Mouse (Mus musculus): Measurements from ENCODE around the gene Slc4a4. TPM values are rescaled to one million over a fixed set of nuclear protein-coding genes. Genes with fewer than 3 reads are reported as not detected.
"Not testable (repeated sequence)": the region's sequence is repeated elsewhere in the genome, so short reads cannot be mapped to it uniquely, and the experiment has no call there.

The Slc4a4 gene
- polyA plus RNA-seq, 1 experiment from 2014 or later = 2.6 TPM

GRCm38 (mm10) chr5:88980740-88981139, 94.1 kb downstream of the Slc4a4 start:
- no peak overlapping the region for H3K4me3 ChIP-seq (replicated peaks; ENCODE audit: low read length)
- H3K36me3 ChIP-seq (ENCODE audit: control insufficient read depth, insufficient read depth, low read length) = no peaks in the 10 kb centered on the region
- no peak overlapping the region for H3K4me2 ChIP-seq (ENCODE audit: low read depth, low read length)
- WGBS = 86% methylated on average over 4 of the region's 4 CpGs
- ATAC-seq (ENCODE audit: insufficient read depth, low FRiP score) = no peak
- no peaks in the 10 kb centered on the region for H3K4me1 ChIP-seq (ENCODE audit: control insufficient read depth, insufficient read depth, low read length)
- H3K27me3 ChIP-seq (ENCODE audit: control insufficient read depth, insufficient read depth, low read length) = no peaks in the 10 kb centered on the region
- no peak overlapping the region for H3K9ac ChIP-seq (ENCODE audit: low read length)
- no peaks in the 10 kb centered on the region for H3K9me3 ChIP-seq (replicated peaks; ENCODE audit: control insufficient read depth, low read length)
- no peak overlapping the region; the same call in 1 of the 2 replicates for H3K27ac ChIP-seq (ENCODE audit: low read length)

DNA sequence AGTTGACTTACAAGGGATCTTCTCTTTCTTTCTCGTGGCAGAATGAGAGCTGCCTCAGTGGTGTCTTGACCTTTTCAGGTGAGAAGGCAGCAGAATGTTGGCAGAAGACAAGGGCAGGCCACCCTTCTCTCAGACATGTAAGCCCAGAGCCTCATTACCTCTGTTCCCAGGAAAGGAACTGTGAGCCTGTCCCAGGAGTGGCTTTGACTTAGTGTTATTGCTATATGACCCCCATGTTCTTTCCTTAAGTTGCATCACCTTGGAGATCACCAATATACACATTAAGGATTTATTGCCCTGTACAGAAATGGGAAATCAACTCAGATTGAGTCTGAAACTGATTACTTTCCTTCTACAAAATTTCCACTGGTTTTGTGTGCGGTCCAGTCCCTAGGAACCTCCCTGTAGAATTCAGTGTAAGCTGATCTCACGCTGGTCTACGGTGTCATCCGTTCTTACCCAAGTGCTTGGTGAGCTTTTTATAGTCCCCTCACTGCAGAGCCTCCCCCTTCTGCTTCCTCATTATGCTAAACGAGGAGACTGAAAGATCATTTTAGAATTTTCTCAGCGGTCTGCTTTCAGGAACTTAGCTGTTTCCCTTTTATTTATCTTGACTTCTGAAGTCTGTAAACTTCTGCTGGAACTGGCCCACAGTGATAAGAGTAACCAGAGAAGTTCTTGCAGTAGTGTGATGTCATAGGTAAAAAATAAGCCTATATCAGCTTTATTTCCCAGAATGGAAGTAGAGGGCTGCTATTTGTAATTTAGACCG, 94.8 kb downstream of the Slc4a4 start:
- no peaks in the 10 kb centered on the region for H3K27me3 ChIP-seq (ENCODE audit: control insufficient read depth, insufficient read depth, low read length)
- ATAC-seq (ENCODE audit: insufficient read depth, low FRiP score) = no peak
- H3K36me3 ChIP-seq (ENCODE audit: control insufficient read depth, insufficient read depth, low read length) = no peaks in the 10 kb centered on the region
- H3K9me3 ChIP-seq (replicated peaks; ENCODE audit: control insufficient read depth, low read length) = no peaks in the 10 kb centered on the region
- no peak overlapping the region for H3K4me3 ChIP-seq (replicated peaks; ENCODE audit: low read length)
- 38% methylated on average over 8 of the region's 8 CpGs for WGBS
- no peaks in the 10 kb centered on the region for H3K4me1 ChIP-seq (ENCODE audit: control insufficient read depth, insufficient read depth, low read length)
- peak overlapping the region; percentile 18 for H3K27ac ChIP-seq (ENCODE audit: low read length)
- no peak overlapping the region; the same call in 1 of the 2 replicates for H3K9ac ChIP-seq (ENCODE audit: low read length)
- H3K4me2 ChIP-seq (ENCODE audit: low read depth, low read length) = no peak overlapping the region

DNA sequence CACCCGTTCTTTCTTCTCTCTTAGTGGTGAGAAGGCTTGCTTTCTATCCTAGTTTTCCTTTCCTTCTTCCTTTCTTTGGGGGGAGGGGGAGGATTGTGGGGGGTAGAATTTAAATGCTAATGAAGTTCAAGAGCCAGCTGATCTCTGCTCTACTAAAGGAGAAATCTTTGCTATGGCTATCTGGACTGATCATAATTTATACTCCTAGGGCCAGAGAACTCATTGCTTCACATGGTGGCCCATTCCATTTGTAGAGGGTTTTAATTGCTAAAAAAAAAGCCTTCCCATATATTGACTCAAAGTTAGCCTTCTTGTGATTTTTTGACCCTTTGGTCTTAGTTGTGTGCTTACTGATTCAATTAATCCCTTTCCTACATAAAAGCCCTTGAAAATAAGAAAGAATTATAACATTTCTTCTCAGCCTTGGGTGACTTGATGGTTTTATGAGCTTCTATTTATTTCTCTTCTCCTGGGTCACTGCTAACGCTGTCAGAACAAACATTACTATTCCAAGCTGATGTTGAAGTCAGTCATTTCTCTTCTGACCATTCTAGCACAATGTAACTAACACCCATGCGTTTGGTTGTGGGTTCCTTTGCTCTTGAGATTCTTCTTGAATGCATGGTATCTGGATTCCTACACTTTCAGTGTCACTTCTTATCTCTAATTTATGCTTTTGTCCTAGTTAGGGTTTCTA, 95.6 kb downstream of the Slc4a4 start:
- no peak overlapping the region for H3K4me2 ChIP-seq (ENCODE audit: low read depth, low read length)
- H3K27ac ChIP-seq (ENCODE audit: low read length) = 0 out of 2 replicates have a peak overlapping the region, but pooled peaks have one; percentile 18
- no peaks in the 10 kb centered on the region for H3K4me1 ChIP-seq (ENCODE audit: control insufficient read depth, insufficient read depth, low read length)
- H3K4me3 ChIP-seq (replicated peaks; ENCODE audit: low read length) = no peak overlapping the region
- no peak for ATAC-seq (ENCODE audit: insufficient read depth, low FRiP score)
- H3K9me3 ChIP-seq (replicated peaks; ENCODE audit: control insufficient read depth, low read length) = no peaks in the 10 kb centered on the region
- H3K27me3 ChIP-seq (ENCODE audit: control insufficient read depth, insufficient read depth, low read length) = no peaks in the 10 kb centered on the region
- H3K36me3 ChIP-seq (ENCODE audit: control insufficient read depth, insufficient read depth, low read length) = no peaks in the 10 kb centered on the region
- H3K9ac ChIP-seq (ENCODE audit: low read length) = no peak overlapping the region
- 71% methylated on average over 3 of the region's 3 CpGs for WGBS

GRCm38 (mm10) chr5:88983170-88983569, 96.6 kb downstream of the Slc4a4 start:
- 92% methylated on average over 2 of the region's 2 CpGs for WGBS
- no peak overlapping the region for H3K27ac ChIP-seq (ENCODE audit: low read length)
- no peak overlapping the region for H3K9ac ChIP-seq (ENCODE audit: low read length)
- ATAC-seq (ENCODE audit: insufficient read depth, low FRiP score) = no peak
- H3K4me2 ChIP-seq (ENCODE audit: low read depth, low read length) = no peak overlapping the region
- H3K9me3 ChIP-seq (replicated peaks; ENCODE audit: control insufficient read depth, low read length) = no peaks in the 10 kb centered on the region
- no peak overlapping the region for H3K4me3 ChIP-seq (replicated peaks; ENCODE audit: low read length)
- no peaks in the 10 kb centered on the region for H3K36me3 ChIP-seq (ENCODE audit: control insufficient read depth, insufficient read depth, low read length)
- no peaks in the 10 kb centered on the region for H3K27me3 ChIP-seq (ENCODE audit: control insufficient read depth, insufficient read depth, low read length)
- H3K4me1 ChIP-seq (ENCODE audit: control insufficient read depth, insufficient read depth, low read length) = no peaks in the 10 kb centered on the region

DNA sequence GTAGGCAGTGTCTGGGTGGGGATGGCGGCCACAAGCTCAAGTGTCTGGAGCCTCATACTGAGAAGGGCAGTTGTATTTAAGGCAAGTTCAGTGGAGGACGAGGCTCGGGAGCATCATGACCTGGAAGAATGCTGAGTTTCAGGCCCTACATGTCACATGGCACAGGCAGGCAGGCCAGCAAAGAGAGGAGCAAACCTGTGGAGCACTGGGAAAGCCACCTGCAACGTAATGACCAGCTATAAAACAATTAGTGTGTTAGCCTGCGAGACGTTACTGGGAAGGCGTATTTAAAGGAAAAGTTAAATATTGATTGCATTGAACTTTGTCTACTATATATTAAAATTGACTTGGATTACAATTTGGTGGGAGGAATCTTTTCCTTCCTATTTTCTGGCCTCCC, 97.0 kb downstream of the Slc4a4 start:
- Histone ChIP-seq H3K9me3 (replicated peaks; ENCODE audit: control insufficient read depth, low read length) (no peaks in the 10 kb centered on the region), H3K9ac (ENCODE audit: low read length) (no peak overlapping the region), H3K4me2 (ENCODE audit: low read depth, low read length) (no peak overlapping the region), H3K27me3 (ENCODE audit: control insufficient read depth, insufficient read depth, low read length) (no peaks in the 10 kb centered on the region), H3K4me3 (replicated peaks; ENCODE audit: low read length) (no peak overlapping the region), H3K36me3 (ENCODE audit: control insufficient read depth, insufficient read depth, low read length) (no peaks in the 10 kb centered on the region), H3K27ac (ENCODE audit: low read length) (no peak overlapping the region), H3K4me1 (ENCODE audit: control insufficient read depth, insufficient read depth, low read length) (no peaks in the 10 kb centered on the region)
- no peak for ATAC-seq (ENCODE audit: insufficient read depth, low FRiP score)
- 78% methylated on average over 7 of the region's 7 CpGs for WGBS

DNA sequence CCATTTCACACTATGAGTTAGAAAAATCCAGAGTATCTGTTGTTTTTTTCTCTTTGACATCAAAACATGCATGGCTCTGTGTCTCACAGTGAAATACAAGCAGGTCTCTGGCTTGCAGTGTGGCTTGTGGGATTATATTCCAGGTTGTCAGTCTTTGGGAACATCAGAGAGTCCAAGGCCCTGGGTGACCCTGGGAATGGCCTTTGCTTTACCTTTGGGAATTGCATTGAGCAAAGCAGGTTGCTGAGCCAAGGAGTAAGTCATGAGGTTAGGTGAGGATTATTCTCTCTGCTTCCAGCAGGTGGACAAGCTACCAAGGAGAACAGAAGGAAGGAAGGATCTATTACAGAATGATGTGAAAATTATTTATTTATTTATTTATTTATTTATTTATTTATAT, 102.4 kb downstream of the Slc4a4 start:
- Histone ChIP-seq H3K27ac (ENCODE audit: low read length) (no peak overlapping the region), H3K4me2 (ENCODE audit: low read depth, low read length) (no peak overlapping the region), H3K36me3 (ENCODE audit: control insufficient read depth, insufficient read depth, low read length) (no peaks in the 10 kb centered on the region), H3K27me3 (ENCODE audit: control insufficient read depth, insufficient read depth, low read length) (no peaks in the 10 kb centered on the region), H3K4me1 (ENCODE audit: control insufficient read depth, insufficient read depth, low read length) (no peaks in the 10 kb centered on the region), H3K4me3 (replicated peaks; ENCODE audit: low read length) (no peak overlapping the region), H3K9ac (ENCODE audit: low read length) (no peak overlapping the region), H3K9me3 (replicated peaks; ENCODE audit: control insufficient read depth, low read length) (no peaks in the 10 kb centered on the region)
- no peak for ATAC-seq (ENCODE audit: insufficient read depth, low FRiP score)

GRCm38 (mm10) chr5:88990196-88990747, 103.7 kb downstream of the Slc4a4 start:
- H3K27ac ChIP-seq (ENCODE audit: low read length) = no peak overlapping the region

GRCm38 (mm10) chr5:88991309-88991708, 104.7 kb downstream of the Slc4a4 start:
- WGBS = 56% methylated on average over 2 of the region's 2 CpGs
- not testable (repeated sequence) for H3K9ac ChIP-seq (ENCODE audit: low read length); H3K4me1 ChIP-seq (ENCODE audit: control insufficient read depth, insufficient read depth, low read length); H3K4me2 ChIP-seq (ENCODE audit: low read depth, low read length); ATAC-seq (ENCODE audit: insufficient read depth, low FRiP score); H3K4me3 ChIP-seq (replicated peaks; ENCODE audit: low read length); H3K36me3 ChIP-seq (ENCODE audit: control insufficient read depth, insufficient read depth, low read length); H3K9me3 ChIP-seq (replicated peaks; ENCODE audit: control insufficient read depth, low read length); H3K27ac ChIP-seq (ENCODE audit: low read length); H3K27me3 ChIP-seq (ENCODE audit: control insufficient read depth, insufficient read depth, low read length)

More at GRCm38 (mm10) chr5:88990196-88990747, 103.7 kb downstream of the Slc4a4 start:
- H3K27me3 ChIP-seq (ENCODE audit: control insufficient read depth, insufficient read depth, low read length) = no peaks in the 10 kb centered on the region
- no peaks in the 10 kb centered on the region for H3K4me1 ChIP-seq (ENCODE audit: control insufficient read depth, insufficient read depth, low read length)
- H3K36me3 ChIP-seq (ENCODE audit: control insufficient read depth, insufficient read depth, low read length) = no peaks in the 10 kb centered on the region
- no peak overlapping the region for H3K4me3 ChIP-seq (replicated peaks; ENCODE audit: low read length)
- WGBS = 74% methylated on average over 9 of the region's 9 CpGs
- H3K9me3 ChIP-seq (replicated peaks; ENCODE audit: control insufficient read depth, low read length) = no peaks in the 10 kb centered on the region
- ATAC-seq (ENCODE audit: insufficient read depth, low FRiP score) = no peak
- H3K9ac ChIP-seq (ENCODE audit: low read length) = no peak overlapping the region
- H3K4me2 ChIP-seq (ENCODE audit: low read depth, low read length) = no peak overlapping the region

DNA sequence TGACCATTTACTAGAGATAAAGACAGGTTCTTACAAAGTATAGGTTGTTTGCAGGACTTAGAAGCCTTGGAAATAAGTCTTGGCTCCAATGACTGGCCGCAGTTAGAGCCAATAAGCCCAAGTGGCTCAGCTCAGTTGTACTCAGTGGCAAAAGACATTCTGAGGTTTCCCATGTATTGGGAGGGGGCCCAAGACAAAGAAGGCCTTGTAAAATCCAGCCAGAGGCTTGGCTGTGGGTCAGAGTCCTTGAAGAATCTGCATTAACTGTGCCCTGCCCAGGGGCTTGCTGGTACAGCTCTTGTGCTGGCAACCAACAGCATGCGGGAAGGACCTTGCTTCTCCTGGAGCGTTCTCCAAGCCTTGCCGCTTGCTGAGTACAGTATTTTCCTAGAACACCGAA, 107.9 kb downstream of the Slc4a4 start:
- Histone ChIP-seq H3K9ac (ENCODE audit: low read length) (no peak overlapping the region), H3K4me2 (ENCODE audit: low read depth, low read length) (no peak overlapping the region), H3K27me3 (ENCODE audit: control insufficient read depth, insufficient read depth, low read length) (no peaks in the 10 kb centered on the region), H3K4me3 (replicated peaks; ENCODE audit: low read length) (no peak overlapping the region), H3K36me3 (ENCODE audit: control insufficient read depth, insufficient read depth, low read length) (no peaks in the 10 kb centered on the region), H3K9me3 (replicated peaks; ENCODE audit: control insufficient read depth, low read length) (no peaks in the 10 kb centered on the region), H3K4me1 (ENCODE audit: control insufficient read depth, insufficient read depth, low read length) (no peaks in the 10 kb centered on the region), H3K27ac (ENCODE audit: low read length) (no peak overlapping the region)
- no peak for ATAC-seq (ENCODE audit: insufficient read depth, low FRiP score)
- WGBS = 90% methylated on average over 5 of the region's 5 CpGs

Data from stomach, embryonic 16.5 days (tissue).